Mouse (Mus musculus) megakaryocyte, embryonic 14.5 days (primary cell): ENCODE data around the gene Them5. TPM values are rescaled to one million over a fixed set of nuclear protein-coding genes. Genes with fewer than 3 reads are reported as not detected.

Experiments used
- H3K27me3 ChIP-seq: replicated peaks from 2 replicates; pipeline ENCODE3; 2012; ENCODE audit warnings: inconsistent platforms
- H3K36me3 ChIP-seq: replicated peaks from 2 replicates; pipeline ENCODE3; 2012; ENCODE audit warnings: low read length, inconsistent platforms, mixed read lengths
- H3K4me1 ChIP-seq: 2 replicates; pipeline ENCODE4 v1.6.1; 2012; ENCODE audit warnings: inconsistent platforms
- H3K4me3 ChIP-seq: replicated peaks from 2 replicates; pipeline ENCODE3; 2012; ENCODE audit warnings: moderate library complexity, mild to moderate bottlenecking, inconsistent platforms
- H3K9me3 ChIP-seq: 2 replicates; pipeline ENCODE4 v1.6.1; 2012; ENCODE audit warnings: inconsistent platforms
- FLI1 ChIP-seq: IDR thresholded peaks from 2 replicates; pipeline ENCODE4 v1.6.1; 2012; ENCODE audit warnings: low read length, inconsistent platforms, mixed read lengths
- GATA1 ChIP-seq: IDR thresholded peaks from 3 replicates; pipeline ENCODE4 v1.6.1; 2012; ENCODE audit warnings: mixed read lengths, low read length, inconsistent platforms, borderline replicate concordance
- polyA plus RNA-seq: library from polyadenylated mRNA; stranded (reverse); fragments of >175 nt; gene quantifications from 2 replicates; pipeline ENCODE4 v1.2.3, GENCODE M21; 2012; ENCODE audit warnings: low replicate concordance; ENCODE audit not compliant: insufficient read depth

Them5 gene
- polyA plus RNA-seq, 1 experiment, result not detected

DNA sequence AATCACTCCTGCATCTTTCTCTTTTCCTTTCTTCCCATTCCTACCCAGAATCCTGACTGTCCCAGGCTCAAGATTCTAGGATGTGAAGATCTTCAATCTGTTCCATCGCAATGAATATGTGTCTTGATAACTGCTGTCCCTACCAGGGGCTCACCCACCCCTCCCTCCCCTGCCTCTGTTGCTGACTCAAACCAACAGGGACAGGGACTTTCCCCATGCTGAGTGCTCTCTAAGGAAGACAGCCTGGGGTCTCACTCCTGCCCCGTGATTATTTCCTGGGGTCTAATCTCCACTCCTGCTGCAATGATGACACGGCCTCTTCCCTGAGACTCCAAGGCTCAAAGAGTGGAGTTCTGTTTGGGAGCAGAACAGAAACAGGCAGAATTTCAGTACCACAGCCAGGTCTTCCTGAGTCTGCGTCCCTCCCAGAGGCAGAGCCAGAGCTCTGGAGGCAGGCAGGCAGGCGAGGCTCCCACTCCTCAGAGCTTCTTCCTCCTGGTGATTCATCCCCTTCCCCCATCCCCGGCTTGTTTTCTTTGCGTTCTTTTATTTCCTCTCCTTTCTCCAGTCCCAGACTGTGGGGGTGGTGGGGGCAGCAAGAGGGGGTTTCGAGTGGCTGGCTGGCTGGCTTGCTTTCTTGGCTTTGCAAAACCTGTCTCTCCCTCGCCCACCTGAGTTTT is 38.1 kb downstream of the Them5 start:
- peaks cover 65% of the 10 kb centered on the region for H3K27me3 ChIP-seq
- no peak for TF ChIP-seq GATA1
- no peak for TF ChIP-seq FLI1
- no peaks in the 10 kb centered on the region for H3K9me3 ChIP-seq
- H3K4me3 ChIP-seq, result no peak overlapping the region
- H3K36me3 ChIP-seq, result no peaks in the 10 kb centered on the region
- peaks cover 11% of the 10 kb centered on the region; the same call in 1 of the 2 replicates for H3K4me1 ChIP-seq

DNA sequence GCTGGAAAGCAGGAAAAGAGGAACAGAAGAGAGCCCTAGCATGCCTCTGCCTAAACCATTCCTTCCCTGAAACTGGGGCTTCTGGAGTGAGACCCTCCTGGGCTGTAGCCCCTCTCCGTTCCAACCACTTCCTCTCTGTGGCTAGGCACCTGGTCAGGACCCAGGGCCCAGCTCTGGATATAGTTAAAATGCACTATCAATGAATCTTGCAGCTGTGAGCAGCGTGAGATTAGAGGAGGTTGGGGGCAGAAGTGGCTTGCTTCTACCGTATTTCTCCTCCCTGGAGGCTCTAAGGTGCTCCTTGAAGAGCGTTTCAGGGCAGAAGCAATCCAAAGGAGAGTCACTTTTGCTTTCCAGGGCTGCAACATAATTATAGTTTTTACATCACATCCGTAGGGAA is 40.4 kb downstream of the Them5 start:
- no peak overlapping the region for H3K4me3 ChIP-seq
- no peaks in the 10 kb centered on the region for H3K9me3 ChIP-seq
- H3K27me3 ChIP-seq, result peaks cover 52% of the 10 kb centered on the region
- TF ChIP-seq FLI1, result no peak
- TF ChIP-seq GATA1, result no peak
- H3K36me3 ChIP-seq, result no peaks in the 10 kb centered on the region
- H3K4me1 ChIP-seq, result peaks cover 6% of the 10 kb centered on the region; the same call in 1 of the 2 replicates

DNA sequence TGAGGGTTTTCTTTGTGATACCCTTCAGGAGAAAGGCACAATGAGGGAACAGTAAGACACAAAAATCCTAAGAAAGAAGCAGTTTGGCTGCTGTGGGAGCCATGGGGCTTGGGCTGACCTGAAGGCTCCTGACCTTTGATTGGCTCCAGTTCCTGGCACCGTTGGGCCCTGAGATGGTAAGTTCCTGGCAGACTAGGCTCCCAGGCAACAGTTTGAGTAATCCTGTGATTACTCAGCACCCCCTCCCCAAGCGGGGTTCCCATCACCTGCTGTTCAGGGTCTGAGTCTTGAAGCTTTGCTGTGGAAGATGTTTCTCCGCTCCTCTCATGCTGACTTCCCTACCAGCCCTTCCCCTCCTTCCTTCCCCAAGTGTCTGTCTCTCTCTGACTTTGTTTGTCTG is 41.6 kb downstream of the Them5 start:
- Histone ChIP-seq H3K4me1 (peaks cover 12% of the 10 kb centered on the region; the same call in 1 of the 2 replicates), H3K9me3 (no peaks in the 10 kb centered on the region), H3K27me3 (peaks cover 50% of the 10 kb centered on the region), H3K36me3 (no peaks in the 10 kb centered on the region), H3K4me3 (no peak overlapping the region)
- no peak for TF ChIP-seq FLI1
- no peak for TF ChIP-seq GATA1

GRCm38 (mm10) chr3:94386671-94387070 is 44.8 kb downstream of the Them5 start:
- no peaks in the 10 kb centered on the region for H3K36me3 ChIP-seq
- H3K4me1 ChIP-seq, result peaks cover 12% of the 10 kb centered on the region; the same call in 1 of the 2 replicates
- H3K27me3 ChIP-seq, result peaks cover 47% of the 10 kb centered on the region
- TF ChIP-seq FLI1, result no peak
- no peak for TF ChIP-seq GATA1
- H3K9me3 ChIP-seq, result no peaks in the 10 kb centered on the region
- no peak overlapping the region for H3K4me3 ChIP-seq

GRCm38 (mm10) chr3:94387391-94387790 is 45.5 kb downstream of the Them5 start:
- no peak overlapping the region for H3K4me3 ChIP-seq
- H3K4me1 ChIP-seq, result peaks cover 12% of the 10 kb centered on the region; the same call in 1 of the 2 replicates
- no peaks in the 10 kb centered on the region for H3K36me3 ChIP-seq
- H3K9me3 ChIP-seq, result no peaks in the 10 kb centered on the region
- peaks cover 46% of the 10 kb centered on the region for H3K27me3 ChIP-seq
- TF ChIP-seq GATA1 (no peak), FLI1 (no peak)

DNA sequence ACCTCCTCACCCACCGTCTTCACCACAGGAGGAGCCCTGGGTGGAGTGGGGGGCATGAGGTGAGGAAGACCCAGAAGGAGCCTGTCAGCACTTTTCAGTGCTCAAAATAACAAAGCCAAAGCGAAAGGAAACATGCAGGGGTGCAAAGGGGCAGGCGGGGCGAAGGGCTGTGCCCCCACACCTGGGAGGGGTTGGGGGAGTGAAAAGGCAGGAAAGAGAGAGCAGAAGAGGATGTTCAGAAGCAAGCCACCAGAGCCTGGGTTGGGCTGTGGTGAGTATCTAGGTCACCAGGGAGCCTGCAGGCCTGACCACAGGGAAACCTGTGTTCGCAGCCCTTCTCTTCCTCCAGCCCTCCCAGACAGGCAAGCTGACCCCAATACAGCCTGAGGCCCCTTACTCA is 46.1 kb downstream of the Them5 start:
- no peaks in the 10 kb centered on the region for H3K9me3 ChIP-seq
- TF ChIP-seq GATA1 (no peak), FLI1 (no peak)
- no peak overlapping the region for H3K4me3 ChIP-seq
- H3K27me3 ChIP-seq, result peaks cover 44% of the 10 kb centered on the region
- no peaks in the 10 kb centered on the region for H3K36me3 ChIP-seq
- H3K4me1 ChIP-seq, result peaks cover 12% of the 10 kb centered on the region; the same call in 1 of the 2 replicates

- Histone ChIP-seq H3K27me3 (peaks cover 37% of the 10 kb centered on the region), H3K4me1 (peaks cover 9% of the 10 kb centered on the region; the same call in 1 of the 2 replicates), H3K36me3 (no peaks in the 10 kb centered on the region), H3K9me3 (no peaks in the 10 kb centered on the region), H3K4me3 (no peak overlapping the region)
- no peak for TF ChIP-seq GATA1
- no peak for TF ChIP-seq FLI1
Measured at GRCm38 (mm10) chr3:94389420-94389819, 47.5 kb downstream of the Them5 start.

DNA sequence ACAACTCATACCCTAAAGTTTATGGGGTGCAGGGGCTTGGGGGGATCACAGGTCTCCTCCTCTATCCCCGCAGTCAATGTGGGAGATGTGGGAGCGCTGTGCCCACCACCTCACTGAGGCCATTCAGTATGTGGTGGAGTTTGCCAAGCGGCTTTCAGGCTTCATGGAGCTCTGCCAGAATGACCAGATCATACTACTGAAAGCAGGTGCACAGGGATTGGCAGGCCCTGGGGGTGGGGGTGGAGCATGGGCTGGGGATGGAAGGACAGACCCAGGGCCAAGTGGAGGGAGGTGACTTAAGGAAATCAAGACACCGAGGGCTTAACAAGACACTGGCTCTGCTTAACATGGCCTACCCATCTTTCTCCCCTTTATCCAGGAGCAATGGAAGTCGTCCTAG is 49.1 kb downstream of the Them5 start:
- Histone ChIP-seq H3K27me3 (peaks cover 35% of the 10 kb centered on the region), H3K36me3 (no peaks in the 10 kb centered on the region), H3K9me3 (no peaks in the 10 kb centered on the region), H3K4me1 (peaks cover 6% of the 10 kb centered on the region; the same call in 1 of the 2 replicates), H3K4me3 (no peak overlapping the region)
- no peak for TF ChIP-seq GATA1
- no peak for TF ChIP-seq FLI1

DNA sequence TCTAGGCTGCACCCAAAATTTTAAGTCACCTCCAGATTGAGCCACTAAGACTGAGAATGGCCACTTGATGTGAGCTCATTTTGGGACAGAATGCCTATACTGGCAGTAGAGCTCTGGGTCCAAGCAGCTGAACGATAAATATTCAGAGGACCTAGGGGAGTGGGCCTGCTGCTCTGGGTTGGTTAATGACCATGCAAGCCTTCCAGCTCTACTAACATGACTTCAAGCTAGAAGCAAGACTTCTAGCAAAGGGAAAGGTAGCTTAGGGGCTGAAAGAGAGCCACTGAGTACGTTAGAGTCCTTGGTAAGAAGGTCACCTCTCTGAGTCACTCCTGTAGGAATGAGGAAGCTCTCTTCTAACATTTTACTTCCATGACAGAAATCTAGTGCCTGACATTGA is 50.2 kb downstream of the Them5 start:
- H3K4me3 ChIP-seq, result no peak overlapping the region
- H3K4me1 ChIP-seq, result peaks cover 6% of the 10 kb centered on the region; the same call in 1 of the 2 replicates
- H3K36me3 ChIP-seq, result no peaks in the 10 kb centered on the region
- peaks cover 45% of the 10 kb centered on the region for H3K27me3 ChIP-seq
- TF ChIP-seq GATA1 (no peak), FLI1 (no peak)
- H3K9me3 ChIP-seq, result no peaks in the 10 kb centered on the region

DNA sequence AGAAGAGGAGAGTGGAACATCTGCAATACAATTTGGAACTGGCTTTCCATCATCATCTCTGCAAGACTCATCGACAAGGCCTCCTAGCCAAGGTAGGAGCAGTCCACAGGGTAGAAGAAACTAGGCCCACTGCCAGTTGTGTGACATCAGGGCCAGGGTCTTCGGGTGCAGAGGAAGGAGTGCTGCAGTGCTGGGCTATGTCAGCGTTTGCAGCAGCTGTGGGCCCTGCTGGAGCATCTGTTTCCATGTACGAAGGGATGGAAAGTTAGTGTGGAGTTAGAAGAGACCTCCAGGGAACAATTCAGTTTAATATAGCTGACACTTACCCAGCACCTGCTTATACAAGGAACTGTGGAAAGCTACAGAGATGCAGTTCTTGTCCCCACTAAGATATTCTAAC is 51.1 kb downstream of the Them5 start:
- H3K4me1 ChIP-seq, result peaks cover 3% of the 10 kb centered on the region; the same call in 1 of the 2 replicates
- peaks cover 47% of the 10 kb centered on the region for H3K27me3 ChIP-seq
- no peaks in the 10 kb centered on the region for H3K9me3 ChIP-seq
- TF ChIP-seq GATA1 (no peak), FLI1 (no peak)
- no peak overlapping the region for H3K4me3 ChIP-seq
- no peaks in the 10 kb centered on the region for H3K36me3 ChIP-seq

- TF ChIP-seq GATA1, result no peak
- TF ChIP-seq FLI1, result no peak
- peaks cover 7% of the 10 kb centered on the region for H3K4me1 ChIP-seq
- H3K36me3 ChIP-seq, result no peaks in the 10 kb centered on the region
- H3K27me3 ChIP-seq, result peaks cover 61% of the 10 kb centered on the region
- no peak overlapping the region for H3K4me3 ChIP-seq
- H3K9me3 ChIP-seq, result no peaks in the 10 kb centered on the region
Measured at GRCm38 (mm10) chr3:94396336-94396735, 54.4 kb downstream of the Them5 start.
